Mouse (Mus musculus): Measurements from ENCODE around the gene BC025920. TPM values are rescaled to one million over a fixed set of nuclear protein-coding genes. Genes with fewer than 3 reads are reported as not detected.

Gene BC025920
- polyA plus RNA-seq, 1 experiment from 2014 or later, result 0.89 TPM

- peaks cover 33% of the 10 kb centered on the region for H3K4me1 ChIP-seq (ENCODE audit: control insufficient read depth, insufficient read depth, low read length)
- H3K27ac ChIP-seq (ENCODE audit: low read depth, low read length), result no peak overlapping the region
- H3K4me2 ChIP-seq, result no peak overlapping the region
- WGBS, result 42% methylated on average over 3 of the region's 3 CpGs
- H3K27me3 ChIP-seq (ENCODE audit: control insufficient read depth, insufficient read depth, low read length), result peaks cover 59% of the 10 kb centered on the region
- DNase-seq (ENCODE audit: low spot score, missing footprints) (no peak), ATAC-seq (ENCODE audit: low FRiP score) (no peak)
- no peak overlapping the region for H3K4me3 ChIP-seq (ENCODE audit: low read depth, low read length)
- H3K36me3 ChIP-seq (ENCODE audit: control insufficient read depth, insufficient read depth, low read length), result no peaks in the 10 kb centered on the region
- no peaks in the 10 kb centered on the region for H3K9me3 ChIP-seq (ENCODE audit: control insufficient read depth, low read length)
- no peak overlapping the region for H3K9ac ChIP-seq (ENCODE audit: low read length)
These were observed 7.7 kb upstream of the BC025920 start for GRCm38 (mm10) chr10:81598342-81598741.

GRCm38 (mm10) chr10:81598871-81599270 lies 7.2 kb upstream of the BC025920 start:
- Histone ChIP-seq H3K27ac (ENCODE audit: low read depth, low read length) (no peak overlapping the region), H3K9ac (ENCODE audit: low read length) (no peak overlapping the region), H3K4me1 (ENCODE audit: control insufficient read depth, insufficient read depth, low read length) (peaks cover 33% of the 10 kb centered on the region), H3K4me3 (ENCODE audit: low read depth, low read length) (no peak overlapping the region), H3K9me3 (ENCODE audit: control insufficient read depth, low read length) (no peaks in the 10 kb centered on the region), H3K27me3 (ENCODE audit: control insufficient read depth, insufficient read depth, low read length) (peaks cover 57% of the 10 kb centered on the region), H3K36me3 (ENCODE audit: control insufficient read depth, insufficient read depth, low read length) (no peaks in the 10 kb centered on the region), H3K4me2 (no peak overlapping the region)
- ATAC-seq (ENCODE audit: low FRiP score) (no peak), DNase-seq (ENCODE audit: low spot score, missing footprints) (no peak)
- WGBS, result 58% methylated on average over 6 of the region's 6 CpGs

GRCm38 (mm10) chr10:81599630-81600029 lies 6.4 kb upstream of the BC025920 start:
- Histone ChIP-seq H3K4me3 (ENCODE audit: low read depth, low read length) (no peak overlapping the region), H3K9me3 (ENCODE audit: control insufficient read depth, low read length) (no peaks in the 10 kb centered on the region), H3K4me1 (ENCODE audit: control insufficient read depth, insufficient read depth, low read length) (peaks cover 33% of the 10 kb centered on the region), H3K36me3 (ENCODE audit: control insufficient read depth, insufficient read depth, low read length) (no peaks in the 10 kb centered on the region), H3K9ac (ENCODE audit: low read length) (no peak overlapping the region), H3K27ac (ENCODE audit: low read depth, low read length) (no peak overlapping the region), H3K27me3 (ENCODE audit: control insufficient read depth, insufficient read depth, low read length) (peaks cover 51% of the 10 kb centered on the region), H3K4me2 (no peak overlapping the region)
- WGBS, result 80% methylated on average over 5 of the region's 5 CpGs
- ATAC-seq (ENCODE audit: low FRiP score), result no peak
- DNase-seq (ENCODE audit: low spot score, missing footprints), result no peak

GRCm38 (mm10) chr10:81600096-81600495 lies 6.0 kb upstream of the BC025920 start:
- WGBS, result 56% methylated on average over 10 of the region's 10 CpGs
- ATAC-seq (ENCODE audit: low FRiP score), result no peak
- no peak overlapping the region for H3K9ac ChIP-seq (ENCODE audit: low read length)
- H3K4me2 ChIP-seq, result no peak overlapping the region
- no peak overlapping the region for H3K27ac ChIP-seq (ENCODE audit: low read depth, low read length)
- no peak overlapping the region for H3K4me3 ChIP-seq (ENCODE audit: low read depth, low read length)
- no peaks in the 10 kb centered on the region for H3K9me3 ChIP-seq (ENCODE audit: control insufficient read depth, low read length)
- DNase-seq (ENCODE audit: low spot score, missing footprints), result no peak
- peaks cover 35% of the 10 kb centered on the region for H3K4me1 ChIP-seq (ENCODE audit: control insufficient read depth, insufficient read depth, low read length)
- H3K36me3 ChIP-seq (ENCODE audit: control insufficient read depth, insufficient read depth, low read length), result no peaks in the 10 kb centered on the region
- H3K27me3 ChIP-seq (ENCODE audit: control insufficient read depth, insufficient read depth, low read length), result peaks cover 51% of the 10 kb centered on the region

GRCm38 (mm10) chr10:81600738-81601203 lies 5.3 kb upstream of the BC025920 start, which contains the start of gene Tle6:
Tle6 (minus strand) TSS chr10:81601073.
- Histone ChIP-seq H3K4me2 (peak within 1 kb of the TSS; percentile 30), H3K27me3 (ENCODE audit: control insufficient read depth, insufficient read depth, low read length) (peaks cover 46% of the 10 kb centered on the region), H3K4me1 (ENCODE audit: control insufficient read depth, insufficient read depth, low read length) (peaks cover 34% of the 10 kb centered on the region), H3K27ac (ENCODE audit: low read depth, low read length) (no peak within 1 kb of the TSS), H3K4me3 (ENCODE audit: low read depth, low read length) (peak within 1 kb of the TSS; percentile 14), H3K36me3 (ENCODE audit: control insufficient read depth, insufficient read depth, low read length) (no peaks in the 10 kb centered on the region), H3K9ac (ENCODE audit: low read length) (no peak within 1 kb of the TSS), H3K9me3 (ENCODE audit: control insufficient read depth, low read length) (no peaks in the 10 kb centered on the region)
- DNase-seq (ENCODE audit: low spot score, missing footprints) (peak; percentile 100), ATAC-seq (ENCODE audit: low FRiP score) (peak; percentile 89)
- WGBS, result under 1% methylated on average over 28 of the region's 28 CpGs

GRCm38 (mm10) chr10:81601396-81601905 lies 4.6 kb upstream of the BC025920 start:
- 12% methylated on average over 7 of the region's 7 CpGs for WGBS
- Histone ChIP-seq H3K4me1 (ENCODE audit: control insufficient read depth, insufficient read depth, low read length) (peaks cover 29% of the 10 kb centered on the region), H3K27ac (ENCODE audit: low read depth, low read length) (no peak overlapping the region), H3K36me3 (ENCODE audit: control insufficient read depth, insufficient read depth, low read length) (no peaks in the 10 kb centered on the region), H3K27me3 (ENCODE audit: control insufficient read depth, insufficient read depth, low read length) (peaks cover 40% of the 10 kb centered on the region), H3K4me3 (ENCODE audit: low read depth, low read length) (peak overlapping the region; percentile 8; the same call in 1 of the 2 replicates), H3K9ac (ENCODE audit: low read length) (no peak overlapping the region), H3K9me3 (ENCODE audit: control insufficient read depth, low read length) (no peaks in the 10 kb centered on the region), H3K4me2 (no peak overlapping the region)
- ATAC-seq (ENCODE audit: low FRiP score) (no peak), DNase-seq (ENCODE audit: low spot score, missing footprints) (no peak)

- peak; percentile 91 for DNase-seq (ENCODE audit: low spot score, missing footprints)
- Histone ChIP-seq H3K27me3 (ENCODE audit: control insufficient read depth, insufficient read depth, low read length) (peaks cover 29% of the 10 kb centered on the region), H3K9me3 (ENCODE audit: control insufficient read depth, low read length) (no peaks in the 10 kb centered on the region), H3K27ac (ENCODE audit: low read depth, low read length) (no peak overlapping the region), H3K36me3 (ENCODE audit: control insufficient read depth, insufficient read depth, low read length) (no peaks in the 10 kb centered on the region), H3K9ac (ENCODE audit: low read length) (no peak overlapping the region), H3K4me2 (no peak overlapping the region), H3K4me1 (ENCODE audit: control insufficient read depth, insufficient read depth, low read length) (peaks cover 19% of the 10 kb centered on the region), H3K4me3 (ENCODE audit: low read depth, low read length) (no peak overlapping the region)
- ATAC-seq (ENCODE audit: low FRiP score), result no peak
- 28% methylated on average over 4 of the region's 4 CpGs for WGBS
These were observed 3.3 kb upstream of the BC025920 start for GRCm38 (mm10) chr10:81602741-81603151.

GRCm38 (mm10) chr10:81604019-81604967 lies 1.8 kb upstream of the BC025920 start:
- DNase-seq (ENCODE audit: low spot score, missing footprints), result no peak
- H3K4me2 ChIP-seq, result no peak overlapping the region
- WGBS, result 78% methylated on average over 12 of the region's 12 CpGs
- H3K4me3 ChIP-seq (ENCODE audit: low read depth, low read length), result no peak overlapping the region
- no peaks in the 10 kb centered on the region for H3K36me3 ChIP-seq (ENCODE audit: control insufficient read depth, insufficient read depth, low read length)
- H3K9me3 ChIP-seq (ENCODE audit: control insufficient read depth, low read length), result no peaks in the 10 kb centered on the region
- H3K27ac ChIP-seq (ENCODE audit: low read depth, low read length), result no peak overlapping the region
- 0 out of 2 replicates have a peak overlapping the region, but pooled peaks have one; percentile 27 for H3K9ac ChIP-seq (ENCODE audit: low read length)
- H3K4me1 ChIP-seq (ENCODE audit: control insufficient read depth, insufficient read depth, low read length), result peaks cover 19% of the 10 kb centered on the region
- peaks cover 16% of the 10 kb centered on the region for H3K27me3 ChIP-seq (ENCODE audit: control insufficient read depth, insufficient read depth, low read length)
- no peak; the same call in 1 of the 2 replicates for ATAC-seq (ENCODE audit: low FRiP score)

Data from midbrain, embryonic 11.5 days (tissue).